In the genomic region with DNA sequence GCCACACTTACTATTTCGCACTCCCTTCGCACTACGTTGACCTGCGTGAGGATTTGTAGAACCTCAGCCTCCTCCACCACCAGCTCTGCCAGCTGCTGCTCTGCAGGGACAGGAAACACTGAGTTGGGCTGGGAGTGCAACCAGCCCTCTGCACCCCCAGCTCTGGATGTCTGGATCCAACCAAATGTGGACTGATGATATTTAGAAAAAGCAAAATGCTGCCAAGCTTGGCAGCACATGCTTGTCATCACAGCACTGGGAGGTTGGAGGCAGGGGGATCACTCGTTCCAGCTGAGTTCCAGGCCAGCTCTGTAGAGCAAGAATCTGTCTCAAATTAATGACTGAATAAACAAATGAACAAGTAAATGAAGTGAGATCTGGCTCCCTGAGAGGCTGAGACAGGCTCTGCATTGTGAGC, we compare ENCODE assay signal across 18 mouse cellular contexts. TPM values are rescaled to one million over a fixed set of nuclear protein-coding genes. Genes with fewer than 3 reads are reported as not detected.
DNase-seq lines count a peak whose midpoint lies in the region; ATAC-seq and TF ChIP-seq lines count a peak whose summit lies in the region.
"Had no signal": no experiment of that assay in that cellular context is flagged by ENCODE, and none has a peak within 500 bp of the region (broad histone marks: within the 10 kb centered on the region; RNA-seq: fewer than 3 reads in every experiment).

No protein-coding gene starts in this region.

- H3K36me3 ChIP-seq in forebrain, embryonic 14.5 days (ENCODE audit: control insufficient read depth, insufficient read depth, low read length): peaks cover 92% of the 10 kb centered on the region
- H3K36me3 ChIP-seq in forebrain, embryonic 16.5 days (ENCODE audit: control insufficient read depth, insufficient read depth): peaks cover 47% of the 10 kb centered on the region
- H3K36me3 ChIP-seq in midbrain, postnatal 0 days (ENCODE audit: insufficient read depth, low read length): peaks cover 69% of the 10 kb centered on the region
- peaks cover 93% of the 10 kb centered on the region for H3K36me3 ChIP-seq in midbrain, embryonic 13.5 days
- peaks cover 38% of the 10 kb centered on the region for H3K36me3 ChIP-seq in lung, postnatal 0 days (ENCODE audit: insufficient read depth, low read length)

- 0 out of 2 replicates have a peak, but pooled peaks have one; percentile 8 for ATAC-seq in forebrain, embryonic 14.5 days
- ATAC-seq in forebrain, embryonic 16.5 days: no peak
- no peak for ATAC-seq in midbrain, postnatal 0 days (ENCODE audit: low FRiP score)
- no peak for ATAC-seq in midbrain, embryonic 13.5 days
- ATAC-seq in lung, postnatal 0 days: peak; percentile 88

- H3K27ac ChIP-seq in forebrain, embryonic 14.5 days (ENCODE audit: low read depth, low read length): no peak overlapping the region
- no peak overlapping the region for H3K27ac ChIP-seq in forebrain, embryonic 16.5 days (ENCODE audit: low read length)
- no peak overlapping the region for H3K27ac ChIP-seq in midbrain, postnatal 0 days (ENCODE audit: low read depth, low read length)
- H3K27ac ChIP-seq in midbrain, embryonic 13.5 days: no peak overlapping the region
- no peak overlapping the region for H3K27ac ChIP-seq in lung, postnatal 0 days (ENCODE audit: low read length)
- H3K27ac ChIP-seq: hindbrain, embryonic 14.5 days; liver, embryonic 15.5 days; neural tube, embryonic 12.5 days had no signal

- no peak overlapping the region for H3K4me2 ChIP-seq in forebrain, embryonic 14.5 days (ENCODE audit: low read length)
- H3K4me2 ChIP-seq in forebrain, embryonic 16.5 days (ENCODE audit: low read length): no peak overlapping the region
- no peak overlapping the region for H3K4me2 ChIP-seq in midbrain, postnatal 0 days (ENCODE audit: low read depth, low read length, poor library complexity, severe bottlenecking)
- H3K4me2 ChIP-seq in midbrain, embryonic 13.5 days (replicated peaks): no peak overlapping the region
- H3K4me2 ChIP-seq in lung, postnatal 0 days (replicated peaks; ENCODE audit: low read depth, low read length): no peak overlapping the region
- H3K4me2 ChIP-seq: heart, embryonic 12.5 days; hindbrain, embryonic 14.5 days; liver, embryonic 15.5 days; neural tube, embryonic 12.5 days had no signal

- no peaks in the 10 kb centered on the region for H3K9me3 ChIP-seq in forebrain, embryonic 14.5 days (replicated peaks; ENCODE audit: control insufficient read depth, low read length)
- H3K9me3 ChIP-seq in forebrain, embryonic 16.5 days (ENCODE audit: control insufficient read depth, low read length): no peaks in the 10 kb centered on the region
- no peaks in the 10 kb centered on the region for H3K9me3 ChIP-seq in midbrain, postnatal 0 days (ENCODE audit: low read length)
- no peaks in the 10 kb centered on the region for H3K9me3 ChIP-seq in midbrain, embryonic 13.5 days
- H3K9me3 ChIP-seq in lung, postnatal 0 days (ENCODE audit: low read length): no peaks in the 10 kb centered on the region
- H3K9me3 ChIP-seq: heart, embryonic 12.5 days; liver, embryonic 15.5 days; neural tube, embryonic 12.5 days had no signal

- H3K4me1 ChIP-seq in forebrain, embryonic 14.5 days (ENCODE audit: control insufficient read depth, insufficient read depth, low read length): no peaks in the 10 kb centered on the region
- no peaks in the 10 kb centered on the region for H3K4me1 ChIP-seq in forebrain, embryonic 16.5 days (replicated peaks; ENCODE audit: control insufficient read depth, insufficient read depth, low read length)
- H3K4me1 ChIP-seq in midbrain, postnatal 0 days (ENCODE audit: insufficient read depth, low read length): no peaks in the 10 kb centered on the region
- no peaks in the 10 kb centered on the region for H3K4me1 ChIP-seq in midbrain, embryonic 13.5 days (replicated peaks)
- H3K4me1 ChIP-seq in lung, postnatal 0 days (ENCODE audit: insufficient read depth, low read depth, low read length): no peaks in the 10 kb centered on the region; the same call in 1 of the 2 replicates
- H3K4me1 ChIP-seq: heart, embryonic 12.5 days; liver, embryonic 15.5 days; neural tube, embryonic 12.5 days had no signal

- no peak for TF ChIP-seq CTCF in midbrain, postnatal 0 days (IDR thresholded peaks at IDR 0.05)
- TF ChIP-seq CTCF in lung, postnatal 0 days (IDR thresholded peaks at IDR 0.05): no peak

- H3K4me3 ChIP-seq in forebrain, embryonic 14.5 days (ENCODE audit: low read depth, low read length): no peak overlapping the region
- no peak overlapping the region for H3K4me3 ChIP-seq in forebrain, embryonic 16.5 days (replicated peaks; ENCODE audit: low read length)
- H3K4me3 ChIP-seq in midbrain, postnatal 0 days (ENCODE audit: low read depth, low read length): no peak overlapping the region
- H3K4me3 ChIP-seq in midbrain, embryonic 13.5 days (replicated peaks): no peak overlapping the region
- H3K4me3 ChIP-seq in lung, postnatal 0 days (ENCODE audit: low read depth, low read length): no peak overlapping the region
- H3K4me3 ChIP-seq: heart, embryonic 12.5 days; liver, embryonic 15.5 days; neural tube, embryonic 12.5 days had no signal

- H3K27me3 ChIP-seq in forebrain, embryonic 14.5 days (replicated peaks; ENCODE audit: control insufficient read depth, insufficient read depth, low read length): no peaks in the 10 kb centered on the region
- no peaks in the 10 kb centered on the region for H3K27me3 ChIP-seq in forebrain, embryonic 16.5 days (replicated peaks; ENCODE audit: control insufficient read depth, insufficient read depth, low read length)
- no peaks in the 10 kb centered on the region for H3K27me3 ChIP-seq in midbrain, postnatal 0 days (ENCODE audit: insufficient read depth, low read length)
- no peaks in the 10 kb centered on the region for H3K27me3 ChIP-seq in midbrain, embryonic 13.5 days
- H3K27me3 ChIP-seq in lung, postnatal 0 days (replicated peaks; ENCODE audit: insufficient read depth, low read length): no peaks in the 10 kb centered on the region
- H3K27me3 ChIP-seq: heart, embryonic 12.5 days; liver, embryonic 15.5 days; neural tube, embryonic 12.5 days had no signal

- TF ChIP-seq EP300 in lung, postnatal 0 days (IDR thresholded peaks at IDR 0.05): no peak

- 83% methylated on average over 5 of the region's 5 CpGs for WGBS in forebrain, embryonic 14.5 days
- WGBS in forebrain, embryonic 16.5 days: 74% methylated on average over 5 of the region's 5 CpGs
- WGBS in midbrain, postnatal 0 days: 71% methylated on average over 5 of the region's 5 CpGs
- WGBS in midbrain, embryonic 13.5 days: 83% methylated on average over 5 of the region's 5 CpGs
- WGBS in lung, postnatal 0 days: 27% methylated on average over 5 of the region's 5 CpGs

- no peak for DNase-seq in forebrain, embryonic 14.5 days (ENCODE audit: low spot score)
- DNase-seq in midbrain, postnatal 0 days (ENCODE audit: low spot score): no peak
- DNase-seq in lung, postnatal 0 days (ENCODE audit: low spot score): peak; percentile 89
- no peak for DNase-seq in cerebellum, postnatal 14 days
- no peak for DNase-seq in frontal cortex, postnatal 10 days (ENCODE audit: low spot score in 2 of 2)
- no peak for DNase-seq in spleen, adult 12 weeks (ENCODE audit: low spot score)
- DNase-seq: cerebellum, postnatal 10 days; kidney, adult 8-10 months; left cerebral cortex, postnatal 4 days; midbrain, embryonic 14.5 days; thymus, postnatal 25 days had no signal

- H3K9ac ChIP-seq in forebrain, embryonic 14.5 days (ENCODE audit: low read length): no peak overlapping the region
- no peak overlapping the region for H3K9ac ChIP-seq in forebrain, embryonic 16.5 days (replicated peaks; ENCODE audit: low read depth, low read length)
- H3K9ac ChIP-seq in midbrain, postnatal 0 days (replicated peaks; ENCODE audit: low read length, poor library complexity, severe bottlenecking): 0 out of 2 replicates have a peak overlapping the region, but pooled peaks have one; percentile 24
- no peak overlapping the region for H3K9ac ChIP-seq in midbrain, embryonic 13.5 days (replicated peaks)
- H3K9ac ChIP-seq in lung, postnatal 0 days (replicated peaks; ENCODE audit: low read depth): no peak overlapping the region
- H3K9ac ChIP-seq: heart, embryonic 12.5 days; hindbrain, embryonic 14.5 days; liver, embryonic 15.5 days; neural tube, embryonic 12.5 days had no signal

RNA-seq across cellular contexts. Expression of a gene that starts 8.3 kb away (rescaled TPM):
- 51.5 and 52.3 TPM in 2 replicates for polyA plus RNA-seq in forebrain, embryonic 14.5 days (2014; fragmentation: Nextera tagmentation; extraction: Ambion mirVana)
- 53.7 and 57.5 TPM in 2 replicates for polyA plus RNA-seq in forebrain, embryonic 16.5 days (2015; fragmentation: Nextera tagmentation; extraction: Ambion mirVana)
- total RNA-seq in midbrain, postnatal 0 days (2014; rRNA removed): 43.6 and 46.3 TPM in 2 replicates
- polyA plus RNA-seq in midbrain, postnatal 0 days (2015; fragmentation: Nextera tagmentation; extraction: Ambion mirVana): 41.2 and 47.0 TPM in 2 replicates
- polyA plus RNA-seq in midbrain, embryonic 13.5 days (2015; fragmentation: Nextera tagmentation; extraction: Ambion mirVana): 50.0 and 54.6 TPM in 2 replicates
- 29.9 and 32.5 TPM in 2 replicates for polyA plus RNA-seq in lung, postnatal 0 days (2015; fragmentation: Nextera tagmentation; extraction: Ambion mirVana)

RNA-seq across cellular contexts. Expression of a gene that starts 8.3 kb away (rescaled TPM):
- polyA plus RNA-seq in forebrain, embryonic 14.5 days (2014; fragmentation: Nextera tagmentation; extraction: Ambion mirVana): 305 and 332 TPM in 2 replicates
- 270 and 273 TPM in 2 replicates for polyA plus RNA-seq in forebrain, embryonic 16.5 days (2015; fragmentation: Nextera tagmentation; extraction: Ambion mirVana)
- 97.1 and 106 TPM in 2 replicates for total RNA-seq in midbrain, postnatal 0 days (2014; rRNA removed)
- polyA plus RNA-seq in midbrain, postnatal 0 days (2015; fragmentation: Nextera tagmentation; extraction: Ambion mirVana): 264 and 291 TPM in 2 replicates
- 273 and 290 TPM in 2 replicates for polyA plus RNA-seq in midbrain, embryonic 13.5 days (2015; fragmentation: Nextera tagmentation; extraction: Ambion mirVana)
- 266 and 297 TPM in 2 replicates for polyA plus RNA-seq in lung, postnatal 0 days (2015; fragmentation: Nextera tagmentation; extraction: Ambion mirVana)

RNA-seq across cellular contexts. Expression of a gene that starts 11.4 kb away (rescaled TPM):
- polyA plus RNA-seq in forebrain, embryonic 14.5 days (2014; fragmentation: Nextera tagmentation; extraction: Ambion mirVana): 31.5 and 42.8 TPM in 2 replicates
- polyA plus RNA-seq in forebrain, embryonic 16.5 days (2015; fragmentation: Nextera tagmentation; extraction: Ambion mirVana): 47.2 and 49.4 TPM in 2 replicates
- 36.4 and 49.7 TPM in 2 replicates for total RNA-seq in midbrain, postnatal 0 days (2014; rRNA removed)
- 13.8 and 18.3 TPM in 2 replicates for polyA plus RNA-seq in midbrain, postnatal 0 days (2015; fragmentation: Nextera tagmentation; extraction: Ambion mirVana)
- polyA plus RNA-seq in midbrain, embryonic 13.5 days (2015; fragmentation: Nextera tagmentation; extraction: Ambion mirVana): 57.7 and 61.5 TPM in 2 replicates
- 54.1 and 61.1 TPM in 2 replicates for polyA plus RNA-seq in lung, postnatal 0 days (2015; fragmentation: Nextera tagmentation; extraction: Ambion mirVana)

RNA-seq across cellular contexts. Expression of a gene that starts 21.6 kb away (rescaled TPM):
- 20.8 and 27.6 TPM in 2 replicates for polyA plus RNA-seq in forebrain, embryonic 14.5 days (2014; fragmentation: Nextera tagmentation; extraction: Ambion mirVana)
- polyA plus RNA-seq in forebrain, embryonic 16.5 days (2015; fragmentation: Nextera tagmentation; extraction: Ambion mirVana): 32.7 and 35.8 TPM in 2 replicates
- total RNA-seq in midbrain, postnatal 0 days (2014; rRNA removed): 65.1 and 86.5 TPM in 2 replicates
- polyA plus RNA-seq in midbrain, postnatal 0 days (2015; fragmentation: Nextera tagmentation; extraction: Ambion mirVana): 47.9 and 51.3 TPM in 2 replicates
- polyA plus RNA-seq in midbrain, embryonic 13.5 days (2015; fragmentation: Nextera tagmentation; extraction: Ambion mirVana): 23.7 and 26.2 TPM in 2 replicates
- 0.63 and 1.6 TPM in 2 replicates for polyA plus RNA-seq in lung, postnatal 0 days (2015; fragmentation: Nextera tagmentation; extraction: Ambion mirVana)

RNA-seq across cellular contexts. Expression of a gene that starts 35.6 kb away (rescaled TPM):
- 2.1 and 4.2 TPM in 2 replicates for polyA plus RNA-seq in forebrain, embryonic 14.5 days (2014; fragmentation: Nextera tagmentation; extraction: Ambion mirVana)
- 3.9 and 5.8 TPM in 2 replicates for polyA plus RNA-seq in forebrain, embryonic 16.5 days (2015; fragmentation: Nextera tagmentation; extraction: Ambion mirVana)
- total RNA-seq in midbrain, postnatal 0 days (2014; rRNA removed): not detected in 2 replicates
- polyA plus RNA-seq in midbrain, postnatal 0 days (2015; fragmentation: Nextera tagmentation; extraction: Ambion mirVana): 4.8 and 5.3 TPM in 2 replicates
- 3.7 and 6.0 TPM in 2 replicates for polyA plus RNA-seq in midbrain, embryonic 13.5 days (2015; fragmentation: Nextera tagmentation; extraction: Ambion mirVana)
- 0.33 and 0.81 TPM in 2 replicates for polyA plus RNA-seq in lung, postnatal 0 days (2015; fragmentation: Nextera tagmentation; extraction: Ambion mirVana)
- total RNA-seq: adrenal gland, adult 18-20 months had no signal
- polyA plus RNA-seq: midbrain, embryonic 14.5 days had no signal

Comparison
In these comparisons a context has a peak if more than half of its experiments do, and no peak if none do; other contexts are left out.
1. ATAC-seq: peak in forebrain, embryonic 14.5 days (single experiment) and lung, postnatal 0 days (single experiment); none in forebrain, embryonic 16.5 days (single experiment), midbrain, postnatal 0 days (single experiment) and midbrain, embryonic 13.5 days (single experiment).